Mouse (Mus musculus) testis, postnatal 14 days (tissue): ENCODE data around the gene Tnnt3.

Source experiments
- DNase-seq: peaks from one replicate; pipeline ENCODE4 v3.0.0; 2021; ENCODE audit warnings: low spot score

Tnnt3 gene

DNA sequence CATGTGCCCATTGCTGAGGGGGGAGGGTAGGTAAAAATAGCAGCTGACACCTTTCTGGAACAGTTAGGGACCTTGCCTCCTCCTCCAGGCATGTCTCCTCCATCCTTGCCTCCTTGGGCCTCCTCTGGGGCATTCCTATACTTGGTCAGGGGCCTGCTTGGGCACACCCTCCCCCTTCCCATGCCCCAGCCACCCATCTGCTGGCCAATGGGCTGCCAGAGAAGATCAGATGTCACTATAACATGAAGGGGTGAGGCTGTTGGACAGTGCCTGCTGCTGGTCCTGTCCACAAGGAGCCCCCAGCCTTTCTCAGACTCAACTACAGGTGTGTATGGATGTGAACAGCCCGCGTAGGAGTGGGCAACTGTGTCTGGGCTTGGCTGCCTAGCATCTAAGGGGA is at the start of gene Tnnt3:
TSS of gene Tnnt3 (plus strand) at position 262 of the 400 bp plus-strand sequence.
- no peak for DNase-seq

DNA sequence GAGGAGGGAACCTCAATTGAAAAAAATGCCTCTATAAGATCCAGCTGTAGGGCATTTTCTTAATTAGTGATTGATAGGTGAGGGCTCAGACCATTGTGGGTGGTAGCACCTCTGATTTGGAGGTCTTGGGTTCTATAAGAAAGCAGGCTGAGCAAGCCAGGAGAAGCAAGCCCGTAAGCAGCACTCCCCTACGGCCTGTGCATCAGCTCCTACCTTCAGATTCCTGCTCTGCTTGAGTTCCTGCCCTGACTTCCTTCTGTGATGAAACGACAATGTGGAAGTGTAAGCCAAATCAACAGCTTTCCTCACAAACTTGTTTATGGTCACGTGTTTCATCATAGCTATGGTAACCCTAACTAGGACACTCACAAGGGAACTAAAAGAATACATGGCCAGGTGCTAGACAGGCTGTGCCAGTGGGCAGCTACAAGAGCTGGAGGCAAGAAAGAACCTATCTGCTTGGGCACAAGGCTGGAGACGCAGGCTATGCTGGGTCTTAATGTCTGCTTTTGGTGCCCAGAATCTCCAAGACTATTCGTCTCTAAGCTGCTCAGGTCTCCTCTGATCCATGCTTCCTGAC is 49.5 kb upstream of the Tnnt3 start:
- DNase-seq, result no peak

DNA sequence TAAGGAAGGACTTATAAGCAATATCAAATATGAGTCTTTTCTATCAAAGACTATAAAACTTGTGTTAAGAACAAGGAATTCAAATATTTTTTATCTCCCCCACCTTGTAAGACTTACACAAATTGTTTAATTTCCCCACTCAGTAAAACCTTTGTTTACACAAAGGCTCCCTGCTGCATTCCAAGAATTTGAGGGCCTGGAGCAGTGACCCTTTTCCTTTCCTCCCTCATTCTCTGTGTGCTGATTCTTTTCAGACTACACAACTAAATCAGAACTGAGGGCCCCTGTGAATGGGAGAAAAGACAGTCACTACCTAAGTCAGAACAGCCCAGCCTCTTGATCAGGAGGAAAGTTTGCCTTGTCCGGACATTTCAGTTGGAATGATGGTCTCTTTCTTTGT is 43.9 kb upstream of the Tnnt3 start:
- no peak for DNase-seq

DNA sequence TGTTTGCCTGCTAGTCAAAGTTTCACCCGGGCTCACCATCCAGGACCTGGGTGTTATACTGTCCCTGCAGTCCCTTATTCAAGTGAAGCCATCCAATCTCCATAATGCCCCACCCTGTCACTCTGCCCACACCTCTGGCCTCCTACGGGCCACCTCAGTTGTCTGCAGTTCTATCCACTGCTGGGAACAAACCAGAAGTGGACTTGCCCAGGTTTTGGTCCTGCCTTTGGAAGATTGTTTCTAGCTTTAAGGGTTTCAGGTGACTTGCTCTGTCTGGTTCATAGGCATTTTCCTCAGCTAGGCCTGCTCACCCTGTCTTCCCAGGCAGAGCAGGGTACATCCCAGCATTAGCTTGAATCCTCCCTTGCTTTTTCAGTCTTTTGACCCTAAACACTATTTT is 43.4 kb upstream of the Tnnt3 start:
- DNase-seq, result no peak

DNA sequence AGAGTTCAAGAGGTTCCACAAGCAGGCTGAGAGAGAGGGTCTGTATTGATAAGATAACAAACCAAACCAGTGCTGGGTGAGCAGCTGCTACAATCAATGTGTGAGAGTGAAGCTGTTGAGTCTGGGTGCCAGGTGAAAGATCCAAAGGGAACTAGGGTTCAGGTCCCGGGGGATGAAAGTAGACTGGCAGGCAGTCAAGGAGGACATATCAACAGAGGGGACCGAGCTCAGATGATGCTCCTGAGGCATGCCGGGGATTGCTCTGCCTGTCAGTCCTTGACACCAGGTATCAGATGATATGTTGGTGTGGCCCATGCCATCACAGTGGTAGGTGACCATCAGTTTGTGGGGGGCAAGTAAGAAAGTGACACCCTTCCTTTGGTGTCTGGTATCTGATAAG is 41.8 kb upstream of the Tnnt3 start:
- DNase-seq, result no peak

DNA sequence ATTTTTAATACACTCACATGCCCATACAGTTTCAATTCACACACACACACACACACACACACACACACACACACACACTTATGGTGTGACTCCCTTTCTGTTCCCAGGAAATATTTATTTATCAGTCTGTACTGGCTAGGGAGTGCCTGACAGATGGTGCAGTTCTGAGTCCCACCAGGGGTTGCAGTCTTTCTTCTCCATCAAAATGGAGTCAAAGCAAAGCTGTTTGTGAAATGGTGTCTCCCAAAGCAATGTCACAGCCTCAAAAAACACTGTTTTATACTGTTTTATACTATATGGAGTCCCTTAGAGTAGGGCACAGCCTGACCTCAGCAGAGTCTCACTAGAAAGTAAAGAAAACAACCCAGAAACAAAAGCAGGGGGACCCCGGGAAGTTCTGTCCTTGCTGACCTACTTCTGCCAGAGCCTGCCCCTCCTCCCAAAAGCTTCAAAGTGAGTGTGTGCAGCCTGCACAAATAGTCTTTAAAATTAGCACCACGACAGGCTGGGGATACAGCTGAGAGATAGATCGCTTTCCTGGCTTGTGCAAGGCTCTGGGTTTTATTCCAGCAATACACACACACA is 41.3 kb upstream of the Tnnt3 start:
- DNase-seq, result no peak

DNA sequence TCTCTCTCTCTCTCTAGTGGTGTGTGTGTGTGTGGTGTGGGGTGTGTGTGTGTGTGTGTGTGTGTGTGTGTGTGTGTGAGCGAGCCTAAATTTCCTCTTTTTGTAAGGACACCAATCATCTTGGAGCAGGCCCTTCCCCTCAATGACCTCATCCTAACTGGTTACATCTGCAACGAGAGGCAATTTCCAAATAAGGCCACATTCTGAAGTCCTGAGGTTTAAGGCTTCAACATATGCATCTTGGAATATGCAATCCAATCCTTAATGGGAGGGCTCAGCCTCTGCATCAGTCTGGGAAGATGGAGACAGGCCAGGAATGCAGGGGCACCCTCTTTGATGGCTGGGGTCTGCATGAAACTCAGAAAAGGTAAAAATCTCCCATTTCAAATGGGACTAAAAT is 40.6 kb upstream of the Tnnt3 start:
- no peak for DNase-seq

DNA sequence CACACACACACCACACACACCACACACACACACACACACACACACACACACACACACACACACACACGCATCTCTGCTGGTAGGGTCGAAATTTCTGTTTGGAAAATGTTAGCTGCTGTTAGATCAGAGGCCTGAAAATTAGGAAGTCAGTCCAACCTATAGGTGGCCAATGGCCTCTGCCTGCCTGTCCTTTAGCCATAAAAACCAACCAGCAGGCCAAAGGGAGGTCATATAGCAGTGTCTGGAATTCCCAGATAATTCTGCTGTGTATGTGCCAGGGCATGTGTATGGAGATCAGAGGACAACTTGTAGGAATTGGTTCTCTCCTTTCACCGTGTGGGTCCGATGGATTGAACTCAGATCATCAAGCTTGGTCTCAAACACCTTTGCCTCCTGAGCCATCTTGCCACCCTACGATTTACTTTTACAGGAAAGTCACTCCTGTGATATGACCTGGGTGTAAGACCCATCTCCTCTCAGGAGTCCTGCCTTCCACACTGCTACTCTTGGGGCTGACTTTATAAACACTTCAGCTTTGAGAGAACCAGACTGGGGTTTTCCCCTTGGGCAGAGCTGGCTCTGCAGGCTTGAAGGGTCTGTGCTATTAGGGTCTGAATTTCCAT is 39.8 kb upstream of the Tnnt3 start:
- no peak for DNase-seq

DNA sequence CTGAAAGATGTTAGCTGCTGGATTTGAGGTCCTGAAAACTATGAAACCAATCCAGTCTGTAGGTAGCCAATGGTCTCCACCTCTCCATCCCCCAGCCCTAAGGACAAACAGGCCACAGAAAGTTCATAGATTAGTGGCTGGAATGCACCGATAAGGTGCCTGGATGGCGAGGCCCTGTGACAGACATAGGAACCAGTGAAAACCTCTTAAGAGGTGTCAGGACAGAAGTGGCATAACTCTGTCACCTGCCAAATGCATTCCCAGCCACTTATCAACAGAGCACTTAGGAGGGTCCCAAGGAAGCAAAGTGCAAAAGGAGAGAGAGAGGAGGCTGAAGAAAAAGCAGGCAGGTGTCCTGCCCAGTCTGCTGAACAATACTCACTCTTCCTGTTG is 39.3 kb upstream of the Tnnt3 start:
- DNase-seq, result no peak

DNA sequence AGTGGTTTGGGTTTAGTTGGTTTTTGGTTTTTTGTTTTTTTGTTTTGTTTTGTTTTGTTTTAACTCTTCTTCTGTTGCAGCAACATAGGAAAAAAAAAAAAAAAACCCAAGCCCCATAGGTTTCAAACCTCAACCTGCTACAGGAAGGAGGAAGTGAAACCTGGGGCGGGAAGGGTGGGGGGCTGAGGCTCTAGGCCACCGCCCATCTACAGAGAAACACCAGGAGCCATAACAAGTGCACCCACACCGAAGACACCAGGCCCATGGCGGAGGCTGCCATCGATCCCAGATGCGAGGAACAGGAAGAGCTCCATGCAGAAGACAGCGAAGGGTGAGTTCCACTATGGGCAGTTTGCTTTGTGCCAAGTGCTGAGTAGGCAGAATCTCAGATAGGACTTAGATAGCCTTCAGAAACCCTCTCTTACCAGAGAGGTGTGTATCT is 38.0 kb upstream of the Tnnt3 start, which contains the start of gene Lsp1:
TSS of gene Lsp1 (plus strand) at position 174 of the 442 bp plus-strand sequence.
- no peak for DNase-seq

DNA sequence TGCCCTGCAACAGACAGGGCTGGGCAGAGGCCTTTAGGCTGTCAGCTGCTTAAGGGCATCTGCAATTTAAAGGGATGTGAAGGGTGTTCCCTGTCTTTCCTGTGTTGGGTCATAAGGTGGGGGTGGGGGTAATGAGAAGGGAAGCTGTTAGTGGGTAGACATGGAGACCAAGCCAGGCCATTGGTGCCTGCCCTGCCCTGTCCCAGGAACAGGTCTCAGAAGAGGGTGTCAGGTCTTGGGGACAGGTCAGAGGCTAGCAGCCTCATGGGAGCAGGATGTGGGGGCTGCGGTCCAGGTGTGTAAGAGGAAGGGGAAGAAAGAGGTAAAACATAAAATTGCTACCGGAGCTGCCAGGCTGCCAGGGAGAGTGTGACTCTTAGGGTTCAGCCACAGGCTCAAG is 37.2 kb upstream of the Tnnt3 start:
- DNase-seq, result no peak

DNA sequence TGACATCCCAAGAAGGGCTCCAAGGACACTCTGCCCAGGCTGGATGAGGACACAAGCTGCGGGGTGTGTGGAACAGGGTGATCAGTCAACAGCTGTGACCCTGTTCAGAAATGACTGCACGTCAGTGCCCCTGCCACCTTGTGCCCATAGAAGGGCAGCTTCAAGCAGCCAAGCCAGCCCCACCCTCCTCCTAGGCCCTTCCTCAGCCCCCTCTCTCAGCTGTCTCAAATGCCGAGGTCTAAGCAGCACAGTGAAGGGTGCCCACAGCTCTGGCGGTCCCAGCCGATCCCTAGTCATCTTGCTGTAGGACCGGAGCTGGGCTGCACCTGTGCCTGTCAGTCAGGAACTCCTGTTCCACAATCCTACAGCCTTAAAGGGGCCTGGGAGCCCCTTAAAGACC is 36.4 kb upstream of the Tnnt3 start:
- DNase-seq, result no peak

DNA sequence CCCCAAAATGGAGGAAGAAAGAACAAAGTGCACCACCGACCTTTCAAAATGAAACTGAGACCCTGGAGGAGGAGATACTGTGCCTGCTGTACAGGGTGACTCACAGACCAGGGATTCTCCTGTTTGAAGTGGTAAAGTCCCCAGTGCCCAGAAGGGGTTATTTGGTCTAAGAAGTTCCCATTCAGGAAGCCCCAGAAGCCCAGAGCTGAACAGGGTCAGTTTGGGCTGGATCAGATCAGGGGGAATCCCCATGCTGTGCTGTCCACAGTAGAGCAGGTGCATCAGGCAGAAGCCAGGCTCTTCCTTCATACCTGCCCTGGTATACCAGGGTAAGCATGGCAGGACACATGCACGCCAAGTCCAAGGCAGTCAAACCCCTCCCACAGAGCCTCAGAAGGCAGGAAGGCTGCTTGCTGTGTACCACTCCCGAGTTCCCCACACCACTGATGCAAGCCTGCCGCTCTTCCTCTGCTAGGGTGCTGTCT is 36.0 kb upstream of the Tnnt3 start:
- no peak for DNase-seq

DNA sequence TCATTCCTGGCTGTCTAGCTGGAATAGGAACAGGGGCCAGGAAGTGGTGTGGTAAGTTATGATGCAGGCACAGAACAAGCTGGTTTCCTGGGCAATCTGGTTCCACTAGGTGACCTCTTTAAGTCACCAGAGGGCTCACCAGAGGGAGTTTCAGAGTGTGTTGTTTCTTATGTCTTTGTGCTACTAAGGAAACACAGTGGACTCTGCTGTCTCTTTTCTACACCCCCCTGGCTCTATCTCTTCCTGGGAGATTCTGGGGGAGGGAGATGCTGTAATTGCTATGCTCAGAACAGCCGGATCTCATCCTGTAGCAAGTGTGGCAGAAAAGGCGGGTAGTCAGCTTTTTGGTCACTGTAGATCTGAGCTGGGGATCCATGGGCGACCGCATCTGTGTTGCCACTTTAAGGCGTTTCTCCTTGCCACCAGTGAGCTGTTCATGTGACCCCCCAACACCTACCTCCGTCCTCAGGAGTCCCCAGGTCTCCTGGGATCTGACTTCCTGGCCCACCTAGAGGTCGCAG is 28.4 kb upstream of the Tnnt3 start:
- DNase-seq, result no peak

DNA sequence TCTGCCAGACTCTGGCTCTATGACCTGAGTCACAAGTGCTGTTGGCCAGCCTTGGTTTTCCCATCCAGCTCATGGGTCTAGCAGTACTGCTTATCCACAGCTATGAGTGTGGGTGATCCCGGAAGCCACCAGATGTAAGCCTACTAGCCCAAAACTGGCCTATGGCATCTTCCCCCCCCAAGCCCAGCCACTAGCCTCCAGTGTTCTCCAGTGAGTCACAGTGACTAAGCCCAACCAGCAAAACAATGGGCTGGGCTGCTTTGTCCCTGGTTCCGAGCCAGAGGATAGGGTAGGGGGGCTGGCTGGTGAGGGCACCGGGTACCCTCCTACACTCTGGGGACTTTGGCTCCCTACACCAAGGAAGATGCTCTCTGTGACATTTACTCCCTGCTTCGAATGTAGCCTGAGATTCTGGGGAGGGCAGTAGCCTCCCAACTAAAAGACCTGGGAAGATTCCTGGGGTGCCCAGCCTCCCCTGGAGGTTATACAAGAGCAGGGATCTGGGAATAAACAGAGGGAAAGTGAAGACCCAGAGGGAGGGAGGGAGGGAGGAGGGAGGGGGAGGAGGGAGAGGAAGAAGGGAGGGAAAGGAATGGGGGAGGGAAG is 27.7 kb upstream of the Tnnt3 start:
- peak; percentile 77 for DNase-seq

DNA sequence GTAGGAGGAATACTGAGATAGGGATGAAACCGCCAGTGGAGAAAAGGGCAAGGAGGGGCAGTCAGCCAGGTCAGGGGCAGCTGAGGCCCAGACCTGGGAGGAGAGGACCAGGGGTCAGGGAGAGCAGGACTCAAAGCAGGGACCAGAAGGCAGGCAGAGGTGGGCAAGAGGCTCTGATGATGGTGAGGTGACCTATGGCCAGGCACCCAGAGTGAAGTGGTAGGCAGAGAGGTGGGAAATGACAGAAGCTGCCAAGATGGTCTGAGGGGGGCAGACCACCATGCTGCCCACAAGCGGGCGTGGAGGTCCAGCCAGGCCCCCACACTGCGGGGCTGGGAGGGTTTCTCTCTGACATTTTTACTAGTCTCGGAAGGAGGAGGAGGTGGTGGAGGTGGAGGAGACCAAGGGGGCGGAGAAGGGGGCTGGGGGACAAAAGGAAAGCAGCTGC is 27.2 kb upstream of the Tnnt3 start:
- no peak for DNase-seq

DNA sequence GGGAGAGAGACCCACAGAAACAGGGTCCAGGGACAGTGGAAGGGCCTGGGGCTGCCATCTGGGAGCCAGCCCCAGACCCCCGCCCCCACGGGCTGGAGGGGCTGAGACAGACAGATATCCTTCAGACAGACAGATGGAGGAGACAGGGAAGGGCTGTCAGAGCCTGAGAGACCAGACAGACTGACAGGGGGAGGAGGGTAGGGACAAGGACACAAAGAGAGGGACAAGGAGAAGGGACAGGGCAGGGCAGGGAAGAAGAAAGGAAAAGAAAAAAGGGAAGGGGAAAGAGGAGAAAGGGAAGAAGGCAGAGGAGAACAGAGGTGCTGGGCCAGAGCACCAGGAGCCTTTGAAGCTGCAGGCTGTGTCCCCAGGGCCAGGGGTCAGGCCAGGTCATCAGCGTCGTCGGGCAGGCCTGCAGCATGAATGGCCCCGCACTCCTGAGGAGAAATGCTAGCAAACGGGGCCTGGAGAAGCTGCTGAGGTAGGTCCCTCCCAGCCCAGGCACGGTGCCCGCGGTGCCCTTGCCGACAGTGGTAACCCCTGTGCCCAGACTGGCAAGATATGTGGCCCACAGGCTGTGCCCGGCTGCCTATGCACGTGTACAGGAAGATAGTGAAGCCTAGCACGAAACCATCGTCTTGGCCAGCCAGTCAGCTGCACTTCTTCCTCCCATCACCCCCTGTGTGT is 26.6 kb upstream of the Tnnt3 start:
- peak; percentile 59 for DNase-seq

DNA sequence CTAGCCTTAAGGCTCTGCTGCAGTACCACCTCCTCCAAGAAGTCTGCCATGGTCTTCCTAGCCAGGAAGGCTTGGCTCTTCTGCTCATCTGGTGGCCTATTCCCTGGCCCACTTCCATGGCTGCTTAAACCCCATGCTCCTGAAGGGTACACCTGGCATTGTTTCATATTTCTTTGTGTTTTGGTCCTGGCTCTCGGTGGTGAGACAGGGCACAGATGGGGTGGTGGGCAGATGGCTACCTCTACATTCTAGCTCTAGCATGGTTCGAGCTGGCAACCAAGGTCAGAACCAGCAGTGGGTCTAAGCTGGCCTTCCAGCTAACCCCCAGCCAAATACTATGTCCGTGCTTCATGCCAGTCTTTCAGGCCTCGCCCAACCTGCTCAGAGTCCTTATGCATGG is 25.7 kb upstream of the Tnnt3 start:
- no peak for DNase-seq

DNA sequence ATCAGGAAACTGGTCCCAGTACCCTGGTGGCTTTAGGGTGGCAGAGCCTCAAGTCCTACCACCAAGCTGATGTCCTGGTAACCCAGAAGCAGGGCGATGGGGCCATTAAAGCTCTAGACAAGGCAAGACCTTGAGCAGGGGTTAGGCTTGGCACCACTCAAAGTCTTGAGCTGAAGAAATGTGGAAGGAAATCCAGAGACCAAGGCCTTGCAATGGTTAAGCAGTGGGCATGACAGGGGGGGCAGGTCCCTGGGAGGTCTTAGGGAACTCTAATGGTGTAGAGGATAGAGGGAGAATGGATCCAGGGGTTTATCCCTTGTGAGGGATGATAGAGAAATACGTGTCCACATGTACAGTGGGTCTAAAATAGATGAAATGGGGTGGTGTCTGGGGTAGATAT is 25.2 kb upstream of the Tnnt3 start:
- DNase-seq, result no peak

DNA sequence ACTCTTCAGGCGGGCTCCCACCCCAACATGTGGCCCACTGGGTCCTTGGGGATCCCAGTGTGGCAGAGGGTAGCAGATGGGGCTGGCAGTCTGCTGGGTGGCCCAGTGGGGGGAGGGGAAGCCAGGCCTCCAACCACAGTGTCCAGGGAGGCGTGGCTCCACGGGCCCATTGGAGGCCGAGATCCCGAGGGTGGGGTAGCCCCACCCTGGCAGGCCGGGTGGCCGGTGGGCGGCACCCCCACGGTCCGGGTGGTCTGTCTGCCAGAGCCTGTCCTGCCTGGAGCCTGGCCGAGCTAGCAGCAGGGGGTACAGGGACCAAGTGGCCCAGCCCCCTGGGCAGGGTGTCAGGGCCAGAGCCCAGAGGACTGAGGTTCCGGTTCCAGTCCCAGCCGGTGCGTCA is 23.8 kb upstream of the Tnnt3 start:
- peak; percentile 44 for DNase-seq

DNA sequence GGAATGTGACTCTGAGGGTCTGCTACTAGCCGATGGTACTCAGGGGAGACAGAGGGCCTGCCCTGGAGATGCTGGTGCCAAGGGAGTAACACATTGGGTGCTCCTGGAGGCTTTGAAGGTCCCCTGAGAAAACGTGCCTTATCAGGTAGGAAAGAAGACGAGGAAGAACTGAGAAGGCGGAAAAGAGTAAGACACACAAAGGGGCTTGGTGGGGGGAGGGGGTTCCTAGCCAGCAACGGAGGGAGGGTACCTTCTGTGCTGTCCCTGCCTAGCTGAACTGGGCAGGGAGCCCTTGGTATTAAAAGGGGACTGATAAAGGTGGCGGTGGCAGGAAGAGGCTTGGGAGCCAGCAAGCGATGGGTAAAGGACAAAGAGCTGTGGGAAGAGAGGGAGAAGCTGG is 23.0 kb upstream of the Tnnt3 start:
- no peak for DNase-seq

DNA sequence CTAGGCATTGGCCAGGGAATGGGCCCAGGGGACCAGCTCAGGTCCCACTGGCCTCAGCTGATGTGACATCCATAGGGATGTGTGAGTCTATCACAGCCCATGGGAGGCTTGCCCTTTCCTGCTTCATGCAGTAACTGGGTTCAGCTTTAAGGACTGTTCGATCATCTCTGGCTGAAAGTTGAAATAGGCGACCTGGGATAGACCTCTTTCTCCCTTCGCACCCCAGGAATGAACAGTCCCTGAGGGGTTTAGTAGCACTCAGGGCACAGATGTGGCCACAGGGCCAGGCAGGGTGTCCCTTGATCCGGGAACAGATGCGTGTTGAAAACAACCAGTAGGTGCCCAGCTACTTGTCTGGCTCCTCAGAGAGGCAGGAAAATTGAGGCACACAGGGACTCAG is 22.4 kb upstream of the Tnnt3 start:
- no peak for DNase-seq
